Mouse (Mus musculus) pancreas, adult 10 weeks (tissue): ENCODE results near the gene Zfp40. TPM values are rescaled to one million over a fixed set of nuclear protein-coding genes. Genes with fewer than 3 reads are reported as not detected.

Source experiments
- polyA plus RNA-seq: library from polyadenylated mRNA; stranded (reverse); fragments of 350-450 nt; fragmentation: Illumina TruSeq; extraction: RNeasy Lipid Tissue Mini Kit (QIAGEN cat#74804); gene quantifications from one replicate; pipeline ENCODE4 v1.2.3, GENCODE M21; 2015; ENCODE audit warnings: low read depth, low replicate concordance; ENCODE audit not compliant: insufficient read depth

Gene Zfp40
- polyA plus RNA-seq = 4.2 TPM

GRCm38 (mm10) chr17:23192453-23193379, at the start of gene Zfp40:
Gene Zfp40, minus strand, starts transcription at chr17:23193252.

Other genes starting within 250 kb of the Zfp40 start
- not detected for gene Vmn2r-ps130, start 132.1 kb downstream of the Zfp40 start, polyA plus RNA-seq
- not detected for gene Vmn2r114, start 119.3 kb upstream of the Zfp40 start, polyA plus RNA-seq
- not detected for gene Vmn2r115, start 150.5 kb upstream of the Zfp40 start, polyA plus RNA-seq
- gene Vmn2r116, start 191.4 kb upstream of the Zfp40 start, polyA plus RNA-seq = not detected